Mouse (Mus musculus) testis, postnatal 14 days (tissue): ENCODE data around the gene Gm26566.
A peak's percentile ranks its signal among the peaks of the same experiment; 100 is the strongest.
"Not testable (repeated sequence)": the region's sequence is repeated elsewhere in the genome, so short reads cannot be mapped to it uniquely, and the experiment has no call there.

Source experiments
- DNase-seq: peaks from one replicate; pipeline ENCODE4 v3.0.0; 2021; ENCODE audit warnings: low spot score

Gene Gm26566

DNA sequence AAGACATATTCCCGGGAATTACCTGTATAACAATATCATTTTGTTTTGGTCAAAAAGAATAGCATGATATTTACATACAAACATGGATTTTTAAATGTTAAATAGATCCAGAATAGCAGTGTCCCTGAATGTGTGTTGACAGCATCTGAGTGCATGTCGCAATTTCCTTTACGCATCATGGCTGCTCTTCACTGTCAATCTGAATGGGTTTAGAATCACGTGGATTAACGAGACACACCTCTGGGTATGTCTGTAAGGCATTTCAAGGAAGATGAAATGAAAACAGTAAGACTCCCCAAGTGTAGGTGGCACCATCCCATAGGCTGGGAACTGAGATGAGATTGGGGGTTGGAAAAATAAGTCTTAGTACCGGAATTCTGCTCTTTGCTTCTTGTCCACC lies 17.4 kb downstream of the Gm26566 start:
- DNase-seq, result no peak

GRCm38 (mm10) chr4:88741426-88741825 lies 19.8 kb downstream of the Gm26566 start:
- no peak for DNase-seq

DNA sequence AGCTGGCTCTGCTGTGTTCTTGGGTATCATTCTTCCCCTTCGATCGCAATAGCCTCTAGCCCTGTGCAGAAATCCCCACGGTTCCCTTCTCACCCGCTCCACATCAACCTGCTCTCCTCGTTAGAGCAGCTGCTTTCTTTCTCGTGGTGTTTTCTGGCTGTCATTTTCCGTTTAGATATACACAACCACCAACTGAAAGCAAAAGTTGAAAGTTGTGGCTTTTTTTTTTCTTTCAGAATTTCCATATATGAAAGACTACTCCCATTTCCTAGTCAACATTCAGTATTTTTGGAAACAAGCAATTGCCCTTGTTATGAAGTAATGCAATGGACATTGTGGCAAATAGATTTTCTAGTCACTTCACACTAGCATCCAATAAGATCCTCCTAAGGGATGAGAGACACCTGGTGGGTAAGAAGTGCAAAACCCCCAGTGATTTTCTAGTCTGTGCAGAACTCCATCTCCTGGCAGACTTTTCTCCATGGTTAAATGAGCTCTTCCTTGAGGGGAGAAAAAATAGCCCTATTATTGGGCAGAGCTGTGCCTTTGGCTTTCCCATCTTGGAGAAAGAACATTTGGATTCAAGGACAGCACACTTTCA lies 21.3 kb downstream of the Gm26566 start:
- DNase-seq, result no peak

GRCm38 (mm10) chr4:88744207-88744606 lies 22.6 kb downstream of the Gm26566 start:
- DNase-seq, result no peak

DNA sequence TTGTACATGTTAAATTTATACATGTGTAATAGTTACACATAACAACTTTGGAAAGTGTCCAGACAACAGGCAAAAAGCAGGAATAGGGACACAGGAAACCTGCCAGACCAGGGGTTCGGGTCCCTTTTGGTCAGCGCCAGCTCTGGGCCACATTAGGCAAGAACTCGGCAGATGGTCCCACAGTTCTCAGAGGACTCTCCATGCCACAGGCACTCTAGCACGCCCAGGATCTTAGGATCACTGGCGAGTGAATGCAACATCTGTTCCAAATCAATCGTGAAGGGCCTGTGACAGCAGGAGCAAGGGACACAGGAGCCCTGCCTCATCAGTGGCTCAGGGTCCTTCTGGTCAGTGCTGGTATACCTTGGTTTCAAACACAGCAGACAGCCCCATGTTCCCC lies 28.3 kb downstream of the Gm26566 start:
- DNase-seq, result no peak

- DNase-seq, result peak; percentile 78
Observed at GRCm38 (mm10) chr4:88754818-88755340, 33.3 kb downstream of the Gm26566 start, which contains the start of gene Gm13271. Gene Gm13271, plus strand, starts transcription at chr4:88754868.

- DNase-seq, result not testable (repeated sequence)
Observed at GRCm38 (mm10) chr4:88756581-88757513, 35.2 kb downstream of the Gm26566 start.

DNA sequence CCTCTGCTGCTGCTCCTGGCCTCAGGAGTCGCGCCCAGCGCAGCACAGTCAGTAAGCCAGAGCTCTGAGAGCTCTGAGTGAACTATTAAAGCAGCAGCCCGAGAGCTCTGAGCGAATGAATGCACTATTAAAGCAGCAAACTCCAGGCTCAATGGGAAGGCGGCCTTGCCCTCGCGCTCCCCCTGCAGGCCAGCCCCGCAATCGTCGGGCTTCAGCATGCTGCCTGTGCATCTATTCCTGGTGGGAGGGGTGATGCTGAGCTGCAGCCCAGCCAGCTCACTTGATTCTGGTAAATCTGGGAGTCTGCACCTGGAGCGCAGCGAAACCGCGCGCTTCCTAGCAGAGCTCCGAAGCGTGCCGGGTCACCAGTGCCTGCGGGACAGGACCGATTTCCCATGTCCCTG lies 36.0 kb downstream of the Gm26566 start:
- peak; percentile 84 for DNase-seq

DNA sequence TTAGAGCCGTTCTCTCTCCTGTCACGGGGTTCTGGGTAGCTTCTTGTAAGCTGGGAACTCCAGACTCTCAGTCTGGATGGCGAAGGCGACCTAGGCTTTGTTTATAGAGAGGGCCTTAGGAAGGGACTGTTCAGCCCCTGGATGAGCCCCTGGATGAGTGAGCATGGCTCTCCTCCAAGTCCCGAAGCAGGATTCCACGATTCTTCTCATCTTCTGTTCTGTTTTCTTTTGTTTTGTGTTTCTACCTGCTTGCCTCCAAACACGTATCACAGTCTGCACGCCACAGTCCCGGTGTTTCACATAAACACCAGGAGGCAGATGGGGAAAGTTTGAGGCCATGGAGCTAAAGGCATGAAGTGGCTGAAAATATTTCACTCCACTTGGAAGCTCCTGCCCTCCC lies 37.1 kb downstream of the Gm26566 start:
- not testable (repeated sequence) for DNase-seq

GRCm38 (mm10) chr4:88759610-88760268 lies 38.1 kb downstream of the Gm26566 start, which contains the start of gene Gm13283:
Gene Gm13283, plus strand, starts transcription at chr4:88760119.
- DNase-seq, result peak; percentile 35

DNA sequence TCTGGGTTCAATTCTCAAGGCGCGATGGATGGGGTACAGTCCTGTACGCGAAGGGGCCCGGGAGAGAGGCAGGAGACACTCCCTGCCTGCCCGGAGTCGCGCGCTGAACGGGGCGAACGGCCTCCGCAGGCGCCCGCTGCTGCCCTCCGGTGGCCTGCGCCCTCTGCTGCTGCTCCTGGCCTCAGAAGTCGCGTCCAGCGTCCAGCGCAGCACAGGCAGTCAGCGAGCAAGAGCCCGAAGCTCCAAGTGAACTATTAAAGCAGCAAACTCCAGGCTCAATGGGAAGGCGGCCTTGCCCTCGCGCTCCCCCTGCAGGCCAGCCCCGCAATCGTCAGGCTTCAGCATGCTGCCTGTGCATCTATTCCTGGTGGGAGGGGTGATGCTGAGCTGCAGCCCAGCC lies 38.8 kb downstream of the Gm26566 start:
- peak; percentile 63 for DNase-seq

DNA sequence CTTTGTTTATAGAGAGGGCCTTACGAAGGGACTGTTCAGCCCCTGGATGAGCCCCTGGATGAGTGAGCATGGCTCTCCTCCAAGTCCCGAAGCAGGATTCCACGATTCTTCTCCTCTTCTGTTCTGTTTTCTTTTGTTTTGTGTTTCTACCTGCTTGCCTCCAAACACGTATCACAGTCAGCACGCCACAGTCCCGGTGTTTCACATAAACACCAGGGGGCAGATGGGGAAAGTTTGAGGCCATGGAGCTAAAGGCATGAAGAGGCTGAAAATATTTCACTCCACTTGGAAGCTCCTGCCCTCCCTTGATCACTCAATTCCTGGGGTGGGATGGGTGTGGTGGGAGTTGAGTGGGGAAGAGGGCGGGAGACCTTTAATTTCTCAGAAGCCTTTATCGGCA lies 40.2 kb downstream of the Gm26566 start:
- DNase-seq, result peak; percentile 73

DNA sequence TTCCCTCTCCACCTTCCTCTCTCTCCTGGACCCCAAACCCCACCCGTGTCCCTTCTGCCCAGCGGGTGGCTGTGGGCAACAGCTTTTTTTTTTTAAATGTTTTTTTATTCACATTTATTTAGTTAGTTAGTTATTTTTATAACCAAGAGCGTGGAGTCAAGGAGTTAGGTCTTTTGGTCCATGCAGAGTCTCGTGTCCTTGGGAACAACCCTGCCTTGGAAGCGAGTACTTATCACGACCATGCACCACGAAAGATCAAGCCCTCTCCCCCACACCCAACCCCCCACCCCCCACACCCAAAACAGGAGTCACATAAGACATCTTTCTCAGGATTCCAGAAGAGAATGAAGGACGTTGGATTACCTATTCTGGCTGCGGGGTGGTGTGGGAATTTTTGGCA lies 40.7 kb downstream of the Gm26566 start:
- DNase-seq, result not testable (repeated sequence)

- peak; percentile 40 for DNase-seq
Observed at GRCm38 (mm10) chr4:88763384-88764018, 41.9 kb downstream of the Gm26566 start.
